Mouse (Mus musculus) left cerebral cortex, postnatal 4 days (tissue): ENCODE results near the gene Trmt10b. TPM values are rescaled to one million over a fixed set of nuclear protein-coding genes. Genes with fewer than 3 reads are reported as not detected.

Experiments
- DNase-seq: peaks from one replicate; pipeline ENCODE4 v3.0.0-alpha.2; 2022
- intact Hi-C: fragments of 180-260 bp; cut with DNase I; formaldehyde crosslinking; loops from one replicate; pipeline ENCODE4 v1.15.1; 2025
- total RNA-seq, 2 experiments: library from RNA; stranded (reverse); gene quantifications; 2 replicates each; pipeline ENCODE4 v1.2.3; 2021

Gene Trmt10b
- total RNA-seq, 2 experiments from 2014 or later = 16.8 to 23.2 TPM

DNA sequence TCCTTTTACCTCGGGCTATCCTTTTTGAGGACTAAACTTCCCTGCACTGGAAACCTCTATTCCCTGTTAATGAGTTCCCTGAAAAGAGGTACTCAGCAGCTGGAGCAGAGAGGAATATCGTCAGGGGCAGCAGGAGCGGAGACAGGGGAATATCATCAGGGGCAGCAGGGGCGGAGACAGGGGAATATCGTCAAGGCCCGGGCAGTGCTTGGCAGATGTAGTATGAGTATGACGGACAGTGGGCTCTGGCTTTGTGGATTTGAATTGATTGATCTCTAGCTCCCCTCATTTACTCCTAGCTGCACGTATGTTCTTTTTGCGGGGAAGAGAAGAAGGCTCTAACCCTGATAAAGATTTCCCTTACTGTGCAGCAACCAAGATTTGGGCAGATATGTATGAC is 44.3 kb downstream of the Trmt10b start:
- no peak for DNase-seq
- intact Hi-C loops = no loop called here

DNA sequence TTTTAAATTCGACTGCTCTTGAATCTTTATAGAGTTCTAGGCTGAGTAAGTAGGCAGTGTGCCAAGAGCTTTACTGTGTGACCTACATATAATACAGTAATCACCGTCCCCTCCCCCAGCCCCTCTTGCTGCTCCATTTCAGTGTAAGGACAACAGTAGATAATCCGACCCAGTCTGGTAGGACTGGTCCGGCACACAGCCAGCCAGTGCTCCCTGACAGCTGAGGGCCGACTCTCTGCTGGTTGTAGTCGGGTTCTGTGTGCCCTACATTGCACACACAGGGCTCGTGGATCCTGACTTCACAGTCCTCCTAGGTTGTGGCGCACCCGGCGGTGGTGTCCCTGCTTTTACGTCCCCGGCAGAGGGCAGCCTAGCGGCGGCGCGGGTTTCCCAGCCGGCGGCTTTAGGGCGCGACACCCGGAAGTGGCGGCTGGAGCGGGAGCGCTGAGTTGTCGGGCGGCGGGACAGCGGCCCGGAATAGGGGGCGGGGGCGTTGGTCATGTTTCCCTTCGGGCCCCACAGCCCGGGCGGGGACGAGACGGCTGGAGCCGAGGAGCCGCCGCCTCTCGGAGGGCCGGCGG is 44.8 kb downstream of the Trmt10b start, which contains the start of gene Dcaf10:
TSS of gene Dcaf10 (plus strand) at position 433 of the 581 bp plus-strand sequence.
- peak; percentile 94 for DNase-seq
- intact Hi-C loops = no loop called here

DNA sequence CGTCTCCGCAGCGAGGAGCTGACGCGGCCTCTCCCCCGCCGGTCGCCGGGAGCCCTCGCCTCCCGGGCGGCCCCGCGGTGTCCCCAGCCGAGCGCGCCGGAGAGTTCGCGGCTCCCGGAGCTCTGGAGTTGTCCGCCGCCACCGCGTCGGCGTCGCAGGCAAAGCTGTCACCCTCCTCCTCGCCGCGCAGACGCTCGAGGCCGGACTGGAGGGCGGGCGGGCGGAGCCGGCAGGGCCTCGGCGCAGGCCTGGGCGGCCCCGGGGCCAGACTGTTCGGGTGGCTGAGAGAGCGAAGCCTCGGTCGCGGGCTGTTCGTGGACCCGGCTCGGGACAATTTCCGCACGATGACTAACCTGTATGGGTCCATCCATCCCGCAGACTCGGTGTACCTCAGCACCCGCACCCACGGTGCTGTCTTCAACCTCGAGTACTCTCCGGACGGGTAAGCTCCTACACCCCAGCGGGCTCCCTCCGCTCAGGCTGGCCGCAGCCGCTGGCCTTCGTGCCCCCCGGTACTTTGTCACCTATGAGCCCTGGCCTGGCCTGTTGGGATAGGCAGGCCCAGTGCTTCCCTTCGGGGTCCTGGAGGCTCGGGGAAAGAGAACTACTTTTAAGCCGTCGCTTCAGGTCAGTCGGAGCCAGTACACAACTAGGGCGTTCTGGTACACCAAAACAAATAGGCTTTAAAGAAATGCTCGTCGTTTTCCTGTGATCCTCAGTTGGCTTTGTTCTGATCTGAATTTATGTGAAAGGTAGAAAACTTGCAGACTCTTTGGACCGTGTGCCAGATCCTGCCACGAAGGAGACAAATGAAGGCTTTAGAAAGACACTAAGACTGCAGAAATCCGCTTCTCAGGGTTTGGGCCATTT is 45.6 kb downstream of the Trmt10b start, which contains the start of gene Exosc3:
TSS of gene Exosc3 (minus strand) at position 447 of the 870 bp plus-strand sequence.
- intact Hi-C loops = no loop called here
- peak; percentile 43 for DNase-seq

DNA sequence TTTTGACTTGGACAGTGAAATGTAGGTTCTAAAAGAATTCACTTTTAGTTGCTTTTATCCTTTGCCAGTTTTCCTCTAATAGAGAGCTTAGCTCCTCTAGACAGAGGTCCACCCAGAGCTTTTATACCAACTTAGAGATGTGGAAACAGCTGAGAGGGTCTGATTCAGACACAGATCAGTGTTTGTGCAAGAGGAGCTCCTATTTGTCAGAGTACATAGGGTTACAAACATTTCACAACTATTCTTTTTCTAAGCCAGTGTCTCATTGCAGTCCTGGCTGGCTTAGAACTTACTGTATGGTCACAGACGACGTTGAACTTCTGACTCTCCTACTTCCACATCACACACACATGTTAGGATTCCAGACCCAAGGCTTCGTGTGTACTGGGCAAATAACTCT is 59.7 kb downstream of the Trmt10b start:
- intact Hi-C loops = no loop called here
- DNase-seq = no peak

Other genes starting within 250 kb of the Trmt10b start
- gene Fbxo10, start 212.5 kb upstream of the Trmt10b start, total RNA-seq = 10 to 100 TPM; 29.6 to 30.8 TPM
- 10 to 100 TPM; 54.3 to 60.2 TPM for gene Tomm5, start 189.0 kb upstream of the Trmt10b start, total RNA-seq
- gene Frmpd1, start 112.3 kb upstream of the Trmt10b start, total RNA-seq = 10 to 100 TPM; 16.5 to 18.5 TPM
- 10 to 100 TPM; 22.4 to 22.8 TPM for gene Dcaf10, start 45.0 kb downstream of the Trmt10b start, total RNA-seq
- gene Exosc3, start 45.6 kb downstream of the Trmt10b start, total RNA-seq = 10 to 100 TPM; 13.4 to 13.7 TPM
- 100 to 1,000 TPM; 113 to 116 TPM for gene Slc25a51, start 111.6 kb downstream of the Trmt10b start, total RNA-seq
- gene Shb, start 235.3 kb downstream of the Trmt10b start, total RNA-seq = 10 to 100 TPM; 23.0 to 25.6 TPM